Mouse (Mus musculus): ENCODE measurements around the gene Rasgef1c.

Rasgef1c gene

DNA sequence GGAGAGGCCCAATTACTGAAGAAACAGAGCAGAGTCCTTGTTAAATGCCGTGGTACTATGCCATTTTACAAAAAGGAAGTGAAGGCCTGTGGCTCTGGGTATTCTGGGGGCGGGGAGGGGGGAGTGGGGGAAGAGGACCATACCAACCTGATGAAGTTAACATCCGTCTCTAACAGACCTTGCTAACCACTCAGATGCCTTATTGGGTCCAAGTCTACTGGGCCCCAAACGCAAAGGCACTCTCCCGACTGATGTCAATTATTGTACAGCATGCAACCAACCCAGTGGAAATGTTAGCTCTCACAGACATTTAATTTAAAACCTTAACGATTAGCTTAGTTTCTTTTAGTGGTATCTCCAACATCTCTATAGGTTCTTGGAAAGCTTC is 122.8 kb downstream of the Rasgef1c start:
- in situ Hi-C loops (cut with MboI), result no loop called here

DNA sequence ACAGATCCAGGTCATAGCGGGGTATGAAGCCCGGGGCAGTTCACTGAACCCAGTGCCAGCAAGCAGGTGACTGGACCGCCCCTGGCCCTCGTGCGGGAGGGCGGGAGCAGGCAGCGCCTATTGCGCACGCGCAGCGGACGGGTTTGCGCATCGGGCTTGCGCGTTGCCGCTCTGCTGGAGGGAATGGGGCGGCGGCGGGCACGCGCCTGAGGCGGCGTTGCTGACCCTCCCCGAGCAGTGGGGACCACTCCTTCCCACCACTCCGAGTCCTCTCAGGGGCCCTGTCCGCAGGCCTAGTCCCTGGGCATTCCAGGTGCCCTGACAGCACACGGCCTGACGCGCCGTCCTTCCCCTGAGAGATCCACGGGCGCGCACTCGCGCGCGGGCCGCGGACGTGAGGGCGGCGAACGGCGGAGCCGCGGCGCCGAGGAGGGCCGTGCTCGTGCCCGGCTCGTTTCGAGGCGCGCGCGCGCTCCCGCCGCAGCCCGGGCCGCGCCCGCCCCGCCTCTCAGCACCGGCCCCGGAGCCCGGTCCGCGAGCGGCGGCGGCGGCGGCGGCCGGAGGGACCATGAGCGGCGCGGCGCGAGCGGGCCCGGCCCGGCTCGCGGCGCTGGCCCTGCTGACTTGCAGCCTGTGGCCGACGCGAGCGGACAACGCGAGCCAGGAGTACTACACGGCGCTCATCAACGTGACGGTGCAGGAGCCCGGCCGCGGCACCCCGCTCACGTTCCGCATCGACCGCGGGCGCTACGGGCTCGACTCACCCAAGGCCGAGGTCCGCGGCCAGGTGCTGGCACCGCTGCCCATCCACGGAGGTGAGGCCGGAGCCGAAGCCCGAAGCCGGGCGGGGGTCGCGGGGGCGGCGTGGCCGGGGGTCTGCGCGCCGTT is 123.4 kb downstream of the Rasgef1c start, which contains the start of gene Rnf130:
Gene Rnf130 (plus strand): TSS at position 514 of the 888 bp plus-strand sequence.
- in situ Hi-C loops (cut with MboI), result no loop called here

DNA sequence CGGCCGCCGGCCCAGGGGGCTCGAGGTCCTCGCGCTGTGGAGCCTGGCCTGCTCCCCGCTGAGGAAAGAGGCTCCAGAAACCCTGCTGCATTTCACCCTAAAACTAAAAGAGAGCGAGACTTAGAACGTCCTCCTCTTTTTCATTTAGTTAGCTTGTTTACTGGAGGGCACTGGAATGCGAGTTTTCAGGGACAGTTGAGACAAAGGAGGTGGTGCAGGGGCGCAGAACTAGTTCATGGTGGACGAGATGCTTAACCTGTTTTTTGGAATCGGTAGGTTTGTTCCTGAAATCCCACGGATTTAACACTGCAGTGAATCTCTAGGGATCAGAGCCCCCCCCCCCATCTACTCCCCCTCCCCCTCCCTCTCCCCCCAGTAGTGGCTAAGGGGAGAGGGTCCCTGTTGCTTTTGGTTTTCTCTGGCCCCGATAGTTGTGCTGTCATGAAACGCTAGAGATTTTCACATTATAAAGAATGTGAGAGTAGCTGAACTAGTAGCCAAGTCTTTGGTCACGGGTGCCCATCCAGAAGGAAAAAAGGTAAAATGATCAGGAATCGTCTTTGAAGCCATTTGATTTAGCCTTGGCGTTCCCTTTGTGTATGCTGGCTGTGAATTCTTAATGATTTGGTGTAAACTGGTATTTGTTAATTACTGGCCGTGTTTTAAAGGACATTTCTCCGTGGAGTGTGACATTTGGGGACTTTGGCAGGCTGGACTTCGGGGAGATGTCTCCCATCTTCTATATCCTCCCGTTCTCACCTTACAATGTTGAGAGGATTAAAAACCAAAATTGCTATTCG is 124.3 kb downstream of the Rasgef1c start:
- in situ Hi-C loops (cut with MboI), result no loop called here

DNA sequence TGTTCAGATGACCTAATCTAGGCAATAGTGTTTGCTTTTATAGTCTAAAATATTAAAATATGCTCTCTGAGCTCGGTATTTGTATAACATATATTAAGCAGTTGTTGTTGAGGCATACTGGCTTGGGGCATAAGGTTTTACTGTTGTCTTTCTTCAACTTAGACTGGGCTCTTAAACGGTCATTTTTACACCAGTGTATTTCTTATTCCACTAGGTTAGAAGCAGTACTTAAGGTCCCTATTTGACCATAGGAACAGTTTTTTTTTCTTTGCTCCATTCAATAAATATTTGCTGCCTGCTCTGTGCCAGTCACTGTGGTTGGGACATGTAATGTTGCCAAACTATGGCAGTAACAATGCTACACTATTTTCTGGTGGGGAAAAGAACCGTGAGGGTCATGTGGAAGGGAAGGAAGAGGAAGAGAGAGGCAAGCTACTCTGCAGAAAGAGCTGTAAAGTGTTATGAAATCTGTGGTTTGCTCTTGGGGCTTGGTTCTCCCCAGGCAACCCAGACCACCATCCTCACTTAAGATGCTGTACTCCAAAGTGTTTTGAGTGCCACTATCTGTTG is 125.0 kb downstream of the Rasgef1c start:
- in situ Hi-C loops (cut with MboI), result no loop called here

DNA sequence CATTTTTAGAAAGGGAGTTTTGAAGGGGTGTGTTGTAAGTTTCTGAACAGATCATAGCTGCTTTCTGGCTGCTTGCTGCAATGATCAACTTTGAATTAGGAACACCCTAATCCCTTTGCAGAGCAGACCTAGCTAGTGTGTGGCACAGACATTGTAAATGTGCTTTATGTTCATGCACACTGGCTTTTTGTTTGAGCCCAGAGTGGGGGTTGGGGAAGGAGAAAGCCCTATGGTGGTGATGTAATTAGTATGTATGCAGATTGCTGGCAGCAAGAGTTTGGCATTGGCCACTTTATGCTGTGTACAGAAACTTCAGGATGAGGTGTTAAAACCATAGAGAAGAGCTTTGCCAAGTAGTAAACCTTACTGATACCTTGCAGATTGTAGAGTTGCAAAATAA is 126.8 kb downstream of the Rasgef1c start:
- in situ Hi-C loops (cut with MboI), result no loop called here
